Mouse (Mus musculus) neural tube, embryonic 15.5 days (tissue): ENCODE results near the gene Mrm2. TPM values are rescaled to one million over a fixed set of nuclear protein-coding genes. Genes with fewer than 3 reads are reported as not detected.
A peak's percentile ranks its signal among the peaks of the same experiment; 100 is the strongest.

Experiments used
- ATAC-seq: fragments of 200-750 bp; cut with Nextera tagmentation; 2 replicates; pipeline ENCODE4 v1.8.0; 2017; ENCODE audit warnings: mild to moderate bottlenecking, moderate TSS enrichment, moderate library complexity; ENCODE audit not compliant: low FRiP score
- H3K27ac ChIP-seq: fragments of 300-500 bp; sonication (generic); replicated peaks from 2 replicates; pipeline ENCODE4 v1.5.1; 2015; ENCODE audit warnings: mild to moderate bottlenecking, inconsistent platforms
- H3K27me3 ChIP-seq: fragments of 300-500 bp; sonication (generic); replicated peaks from 2 replicates; pipeline ENCODE4 v1.6.1; 2015; ENCODE audit warnings: inconsistent platforms
- H3K36me3 ChIP-seq: fragments of 300-500 bp; sonication (generic); 2 replicates; pipeline ENCODE4 v1.6.1; 2015; ENCODE audit warnings: inconsistent platforms
- H3K4me1 ChIP-seq: fragments of 300-500 bp; sonication (generic); 2 replicates; pipeline ENCODE4 v1.6.1; 2015; ENCODE audit warnings: inconsistent platforms
- H3K4me2 ChIP-seq: fragments of 300-500 bp; sonication (generic); 2 replicates; pipeline ENCODE4 v1.6.1; 2015; ENCODE audit warnings: inconsistent platforms, mild to moderate bottlenecking, moderate library complexity
- H3K4me3 ChIP-seq: fragments of 300-500 bp; sonication (generic); replicated peaks from 2 replicates; pipeline ENCODE4 v1.5.1; 2015; ENCODE audit warnings: mild to moderate bottlenecking, inconsistent platforms
- H3K9ac ChIP-seq: fragments of 300-500 bp; sonication (generic); replicated peaks from 2 replicates; pipeline ENCODE4 v1.6.1; 2015; ENCODE audit warnings: mild to moderate bottlenecking, inconsistent platforms
- H3K9me3 ChIP-seq: fragments of 300-500 bp; sonication (generic); replicated peaks from 2 replicates; pipeline ENCODE4 v1.6.1; 2016; ENCODE audit warnings: inconsistent platforms
- WGBS: fragments of 180-500 bp; shearing (Covaris S2); methylation state at CpG from one replicate; pipeline ENCODE4 v1.1.7; 2015; ENCODE audit warnings: mixed read lengths; 5-methylcytosine and 5-hydroxymethylcytosine counted together
- polyA plus RNA-seq: library from polyadenylated mRNA; unstranded; fragments of >200 nt; fragmentation: Nextera tagmentation; extraction: Ambion mirVana; gene quantifications from 2 replicates; pipeline ENCODE4 v1.2.1, GENCODE M21; 2015

Gene Mrm2
- polyA plus RNA-seq, 1 experiment from 2014 or later = 22.3 TPM

DNA sequence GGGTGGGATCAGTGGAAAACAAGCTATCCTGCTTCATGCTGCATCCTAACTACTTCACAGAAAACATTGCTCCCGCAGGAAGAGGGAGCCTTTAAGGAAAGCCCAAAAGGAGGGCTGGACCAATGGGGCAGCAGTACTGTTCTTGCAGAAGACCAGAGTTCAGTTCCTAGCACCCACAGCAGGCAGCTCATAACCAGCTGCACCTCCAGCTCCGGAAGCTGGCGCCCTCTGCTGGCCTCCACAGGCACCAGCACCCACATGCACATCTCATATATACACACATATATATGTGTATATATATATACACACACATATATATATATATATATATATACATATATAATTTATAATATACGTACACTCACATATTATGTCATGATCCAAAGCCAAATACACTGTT lies 7.1 kb upstream of the Mrm2 start:
- Histone ChIP-seq H3K4me1 (no peaks in the 10 kb centered on the region), H3K36me3 (peaks cover 44% of the 10 kb centered on the region), H3K27ac (no peak overlapping the region), H3K4me2 (no peak overlapping the region), H3K4me3 (no peak overlapping the region), H3K27me3 (no peaks in the 10 kb centered on the region), H3K9me3 (no peaks in the 10 kb centered on the region), H3K9ac (no peak overlapping the region)
- ATAC-seq = no peak
- WGBS = 98% methylated on average over 4 of the region's 4 CpGs

DNA sequence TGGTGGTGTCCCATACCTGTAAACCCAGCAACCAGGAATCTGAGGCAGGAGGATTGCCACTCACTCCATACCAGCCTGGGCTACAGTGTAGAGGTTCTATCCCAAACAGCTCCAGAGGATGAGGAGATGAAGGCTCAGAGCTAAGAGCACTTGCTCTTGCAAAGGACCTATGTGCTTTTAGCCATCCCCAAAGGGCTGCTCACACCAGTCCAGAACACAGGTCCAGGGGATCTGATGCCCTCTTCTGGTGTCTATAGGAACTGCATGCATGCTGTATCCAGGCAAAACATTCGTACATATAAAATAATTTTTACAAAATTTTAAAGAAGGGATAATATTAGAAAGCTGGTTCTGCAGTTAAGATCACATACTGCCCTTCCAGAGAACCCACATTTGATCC lies 5.0 kb upstream of the Mrm2 start:
- H3K27me3 ChIP-seq = no peaks in the 10 kb centered on the region
- peaks cover 5% of the 10 kb centered on the region for H3K4me1 ChIP-seq
- H3K4me3 ChIP-seq = no peak overlapping the region
- H3K36me3 ChIP-seq = peaks cover 37% of the 10 kb centered on the region
- ATAC-seq = no peak
- no peak overlapping the region for H3K9ac ChIP-seq
- H3K9me3 ChIP-seq = no peaks in the 10 kb centered on the region
- H3K4me2 ChIP-seq = no peak overlapping the region
- no peak overlapping the region for H3K27ac ChIP-seq
- 69% methylated on average over 1 of the region's 1 CpGs for WGBS

DNA sequence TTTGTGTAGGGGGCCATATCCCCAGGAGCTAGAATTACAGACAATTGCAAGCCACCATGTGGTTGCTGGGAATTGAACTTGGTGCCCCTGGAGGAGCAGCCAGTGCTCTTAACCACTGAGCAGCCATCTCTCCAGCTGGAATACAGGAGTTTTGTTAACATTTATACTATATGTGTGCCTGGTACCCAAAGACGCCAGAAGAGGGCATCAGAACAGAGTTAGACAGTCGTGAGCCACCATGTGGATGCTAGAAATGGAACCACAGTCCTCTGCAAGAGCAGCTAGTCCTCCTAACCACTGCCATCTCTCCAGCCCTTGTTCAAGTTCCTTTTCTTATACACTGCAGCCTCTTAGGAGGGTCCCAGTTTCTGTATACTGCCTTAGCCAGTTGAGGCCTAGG lies 1.9 kb upstream of the Mrm2 start:
- no peaks in the 10 kb centered on the region for H3K9me3 ChIP-seq
- H3K4me3 ChIP-seq = no peak overlapping the region
- peaks cover 15% of the 10 kb centered on the region for H3K36me3 ChIP-seq
- no peak overlapping the region for H3K9ac ChIP-seq
- 38% methylated on average over 2 of the region's 2 CpGs for WGBS
- no peaks in the 10 kb centered on the region for H3K27me3 ChIP-seq
- no peak for ATAC-seq
- H3K4me2 ChIP-seq = no peak overlapping the region
- no peak overlapping the region for H3K27ac ChIP-seq
- H3K4me1 ChIP-seq = peaks cover 21% of the 10 kb centered on the region

DNA sequence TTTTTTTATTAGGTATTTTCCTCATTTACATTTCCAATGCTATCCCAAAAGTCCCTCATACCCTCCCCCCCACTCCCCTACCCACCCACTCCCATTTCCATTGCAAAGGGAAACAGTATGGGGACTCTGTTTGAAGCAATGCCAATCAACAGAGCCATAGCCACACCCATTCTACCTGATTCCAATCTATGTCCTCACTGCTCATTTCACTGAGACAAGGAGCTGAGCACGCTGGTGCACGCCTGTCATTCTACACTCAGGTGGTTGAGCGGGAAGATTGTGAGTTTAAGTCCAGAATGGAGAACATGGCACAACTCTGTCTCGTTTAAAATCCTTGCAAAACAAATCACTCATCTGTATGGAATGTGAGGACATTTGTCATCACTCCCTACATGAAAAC lies 821 bp upstream of the Mrm2 start:
- H3K9ac ChIP-seq = no peak overlapping the region
- peaks cover 21% of the 10 kb centered on the region for H3K4me1 ChIP-seq
- H3K27ac ChIP-seq = no peak overlapping the region
- H3K9me3 ChIP-seq = no peaks in the 10 kb centered on the region
- peak overlapping the region; percentile 94 for H3K4me2 ChIP-seq
- H3K27me3 ChIP-seq = no peaks in the 10 kb centered on the region
- WGBS = 64% methylated on average over 4 of the region's 4 CpGs
- no peak for ATAC-seq
- peak overlapping the region; percentile 70; the same call in 1 of the 2 replicates for H3K4me3 ChIP-seq
- H3K36me3 ChIP-seq = peaks cover 15% of the 10 kb centered on the region

DNA sequence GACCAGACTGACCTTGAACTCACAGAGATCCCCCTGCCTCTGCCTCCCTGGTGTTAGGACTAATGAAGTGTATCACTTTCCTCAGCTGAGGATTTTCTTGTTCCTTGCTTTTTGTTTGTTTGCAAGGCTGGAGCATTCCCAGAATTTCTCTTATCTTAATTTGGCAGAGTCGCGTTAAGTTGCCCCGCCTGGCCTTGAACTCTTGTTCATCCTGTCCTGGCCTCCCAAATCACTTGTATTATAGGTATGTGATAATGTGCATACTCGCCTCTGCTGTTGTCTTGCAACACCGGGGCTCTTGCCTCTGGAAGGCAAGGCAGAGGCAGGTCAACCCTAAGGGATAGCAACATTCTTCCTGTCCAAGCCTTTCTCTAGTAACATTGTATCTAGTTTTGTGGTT lies 7.6 kb downstream of the Mrm2 start:
- H3K27ac ChIP-seq = no peak overlapping the region
- H3K4me3 ChIP-seq = no peak overlapping the region
- WGBS = 95% methylated on average over 5 of the region's 5 CpGs
- peaks cover 19% of the 10 kb centered on the region for H3K36me3 ChIP-seq
- no peak for ATAC-seq
- no peaks in the 10 kb centered on the region for H3K9me3 ChIP-seq
- no peak overlapping the region for H3K4me2 ChIP-seq
- no peak overlapping the region for H3K9ac ChIP-seq
- H3K4me1 ChIP-seq = peaks cover 24% of the 10 kb centered on the region
- no peaks in the 10 kb centered on the region for H3K27me3 ChIP-seq

DNA sequence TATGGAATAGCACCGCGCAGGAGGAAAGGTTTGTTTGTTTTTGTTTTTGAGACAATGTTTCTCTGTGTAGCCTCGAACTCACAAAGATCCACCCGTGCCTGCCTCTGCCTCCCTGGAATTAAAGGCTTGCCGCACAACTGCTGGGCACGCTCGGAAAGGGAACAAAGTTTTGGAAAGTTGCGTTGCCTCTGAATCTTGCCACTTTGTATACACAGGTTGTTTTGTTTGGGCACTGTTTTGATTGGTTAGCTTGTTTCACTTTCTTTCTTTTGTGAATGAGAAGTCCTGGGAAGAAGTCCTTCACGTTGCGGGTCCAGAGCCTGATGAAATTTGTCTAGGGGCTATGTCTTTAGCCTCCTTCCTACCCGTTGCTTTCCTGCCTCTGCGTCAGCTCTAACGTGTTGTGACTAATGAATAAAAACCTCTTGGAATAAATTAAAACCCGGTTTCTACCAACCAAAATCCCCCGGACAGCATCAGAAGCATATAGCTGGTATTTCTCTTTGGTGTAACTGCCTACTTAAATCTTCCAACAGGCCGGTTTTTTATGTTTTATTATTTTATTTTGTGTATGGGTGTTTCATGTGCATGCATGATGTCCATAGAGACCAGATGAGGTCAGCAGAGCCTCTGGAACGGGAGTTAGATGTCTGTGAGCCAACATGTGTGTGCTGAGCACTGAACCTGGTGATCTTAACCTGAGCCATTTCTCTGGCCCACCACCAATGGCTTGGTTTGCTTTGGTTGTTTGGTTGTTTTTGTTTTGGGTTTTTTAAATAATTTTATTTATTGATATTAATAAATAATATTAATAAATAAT lies 9.7 kb downstream of the Mrm2 start:
- H3K9ac ChIP-seq = peak overlapping the region; percentile 97
- H3K27me3 ChIP-seq = no peaks in the 10 kb centered on the region
- WGBS = 2% methylated on average over 17 of the region's 17 CpGs
- H3K4me2 ChIP-seq = peak overlapping the region; percentile 85
- no peaks in the 10 kb centered on the region for H3K9me3 ChIP-seq
- peaks cover 4% of the 10 kb centered on the region; the same call in 1 of the 2 replicates for H3K36me3 ChIP-seq
- peak; percentile 35; the same call in 1 of the 2 replicates for ATAC-seq
- H3K4me1 ChIP-seq = peaks cover 27% of the 10 kb centered on the region
- peak overlapping the region; percentile 81 for H3K4me3 ChIP-seq
- H3K27ac ChIP-seq = peak overlapping the region; percentile 72

DNA sequence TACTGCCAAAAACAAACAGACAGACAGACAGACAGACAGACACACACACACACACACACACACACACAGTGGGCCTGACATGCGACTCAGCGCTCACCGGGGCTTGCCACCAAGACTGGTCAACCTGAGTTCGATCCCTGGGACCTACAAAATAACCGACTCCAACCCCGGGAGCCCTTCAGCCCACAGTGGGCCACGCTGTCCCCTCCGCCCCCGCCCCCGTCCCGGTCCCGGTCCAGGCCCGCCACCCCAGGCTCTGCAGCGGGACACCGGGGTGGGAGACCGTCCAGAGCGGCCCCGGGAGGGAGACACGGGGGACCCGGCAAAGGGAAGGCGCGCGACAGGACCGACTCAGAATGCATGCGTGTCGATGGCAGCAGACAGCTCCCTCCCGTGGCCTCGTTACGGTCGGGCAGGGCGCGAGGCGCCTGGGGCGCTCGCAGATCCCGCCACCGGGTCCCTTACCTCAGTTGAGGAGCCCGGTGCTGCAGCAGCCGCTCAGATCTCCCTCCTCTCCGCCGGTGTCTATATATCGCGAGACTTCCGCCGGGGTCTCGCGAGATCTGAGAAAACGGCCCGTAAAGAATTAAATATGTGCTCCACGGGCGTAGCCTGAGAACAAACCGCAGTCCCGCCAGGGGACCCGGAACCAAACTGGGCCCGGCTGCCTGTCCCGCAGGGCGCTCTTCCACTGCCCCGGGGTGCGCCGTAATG lies 10.5 kb downstream of the Mrm2 start, which contains the start of the genes Mad1l1 and Nudt1:
Gene Mad1l1 (minus strand): TSS at position 511 of the 714 bp plus-strand sequence.
Gene Nudt1 (plus strand): TSS at position 615 of the 714 bp plus-strand sequence.
- H3K27me3 ChIP-seq = no peaks in the 10 kb centered on the region
- H3K4me2 ChIP-seq = peak within 1 kb of the TSS; percentile 85
- H3K9ac ChIP-seq = peak within 1 kb of the TSS; percentile 97
- under 1% methylated on average over 60 of the region's 60 CpGs for WGBS
- H3K27ac ChIP-seq = peak within 1 kb of the TSS; percentile 72
- peak within 1 kb of the TSS; percentile 81 for H3K4me3 ChIP-seq
- H3K4me1 ChIP-seq = peaks cover 27% of the 10 kb centered on the region
- ATAC-seq = peak; percentile 92
- H3K36me3 ChIP-seq = peaks cover 4% of the 10 kb centered on the region; the same call in 1 of the 2 replicates
- H3K9me3 ChIP-seq = no peaks in the 10 kb centered on the region

DNA sequence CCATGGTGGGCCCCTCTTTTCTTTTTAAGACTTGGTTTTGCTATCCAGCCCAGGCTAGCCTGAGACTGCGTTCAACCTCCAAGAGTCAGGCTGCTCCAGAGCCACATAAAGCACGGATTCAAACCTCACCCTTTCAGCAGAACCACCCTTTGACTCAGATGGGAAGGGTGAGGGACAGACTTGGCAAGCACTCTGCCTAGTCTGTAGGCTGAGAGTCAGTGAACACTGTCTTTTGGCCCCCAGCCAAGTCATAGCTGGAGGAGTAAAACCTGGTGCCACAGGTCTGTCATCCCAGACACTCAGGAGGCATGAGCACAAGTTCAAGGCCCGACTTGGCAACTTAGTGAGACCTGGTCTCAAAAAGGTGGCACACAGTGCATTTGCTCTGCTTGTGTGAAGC lies 15.0 kb downstream of the Mrm2 start:
- no peak overlapping the region for H3K4me2 ChIP-seq
- H3K36me3 ChIP-seq = peaks cover 24% of the 10 kb centered on the region
- WGBS = 86% methylated on average over 3 of the region's 3 CpGs
- no peak overlapping the region for H3K4me3 ChIP-seq
- no peak for ATAC-seq
- no peaks in the 10 kb centered on the region for H3K27me3 ChIP-seq
- peaks cover 21% of the 10 kb centered on the region for H3K4me1 ChIP-seq
- no peak overlapping the region for H3K9ac ChIP-seq
- H3K27ac ChIP-seq = no peak overlapping the region
- no peaks in the 10 kb centered on the region for H3K9me3 ChIP-seq

DNA sequence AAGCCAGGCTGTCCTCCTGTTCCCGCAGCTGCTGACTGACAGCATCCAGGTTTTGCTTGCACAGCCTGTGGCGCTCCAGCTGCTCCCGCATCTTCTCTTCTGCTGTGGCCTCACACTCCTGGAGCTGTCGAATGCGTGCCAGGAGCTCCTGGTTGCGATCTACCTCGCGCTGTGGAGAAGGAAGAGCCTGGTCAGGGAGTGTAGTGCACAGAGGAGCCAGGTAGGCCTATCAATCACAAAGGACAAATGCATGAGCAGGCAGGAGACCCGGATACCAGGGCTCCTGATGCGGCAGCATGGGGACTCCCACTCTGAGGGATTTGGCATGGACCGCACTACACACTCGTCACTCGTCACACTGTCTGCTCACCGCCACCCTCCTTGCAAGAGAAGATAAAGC lies 24.1 kb downstream of the Mrm2 start:
- Histone ChIP-seq H3K9ac (no peak overlapping the region), H3K4me1 (no peaks in the 10 kb centered on the region), H3K27ac (no peak overlapping the region), H3K27me3 (no peaks in the 10 kb centered on the region), H3K4me2 (no peak overlapping the region), H3K36me3 (peaks cover 57% of the 10 kb centered on the region), H3K9me3 (no peaks in the 10 kb centered on the region), H3K4me3 (no peak overlapping the region)
- WGBS = 88% methylated on average over 14 of the region's 14 CpGs
- no peak for ATAC-seq

DNA sequence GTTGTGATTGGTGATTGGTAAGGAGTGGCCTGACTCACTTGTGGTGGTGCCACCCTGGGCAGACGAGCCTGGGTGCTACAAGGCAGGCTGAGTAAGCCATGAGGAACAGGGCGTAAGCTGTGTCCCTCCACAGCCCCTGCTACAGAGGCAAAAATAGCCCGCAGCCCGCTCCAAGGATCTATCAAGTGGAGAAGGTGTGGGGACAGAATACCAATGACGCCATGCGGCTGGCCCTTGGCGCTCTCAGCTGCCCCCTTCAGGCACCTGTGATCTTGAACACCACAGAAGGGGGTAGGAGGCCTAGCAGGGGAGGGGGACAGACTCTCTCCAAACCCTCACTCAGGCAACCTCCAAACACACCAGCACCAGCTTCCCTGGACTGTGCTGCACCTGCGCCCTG lies 25.7 kb downstream of the Mrm2 start:
- no peak overlapping the region for H3K27ac ChIP-seq
- no peaks in the 10 kb centered on the region for H3K27me3 ChIP-seq
- WGBS = 80% methylated on average over 8 of the region's 8 CpGs
- no peak overlapping the region for H3K4me2 ChIP-seq
- H3K4me3 ChIP-seq = no peak overlapping the region
- H3K9me3 ChIP-seq = no peaks in the 10 kb centered on the region
- H3K4me1 ChIP-seq = no peaks in the 10 kb centered on the region
- ATAC-seq = no peak
- peaks cover 64% of the 10 kb centered on the region for H3K36me3 ChIP-seq
- H3K9ac ChIP-seq = no peak overlapping the region

DNA sequence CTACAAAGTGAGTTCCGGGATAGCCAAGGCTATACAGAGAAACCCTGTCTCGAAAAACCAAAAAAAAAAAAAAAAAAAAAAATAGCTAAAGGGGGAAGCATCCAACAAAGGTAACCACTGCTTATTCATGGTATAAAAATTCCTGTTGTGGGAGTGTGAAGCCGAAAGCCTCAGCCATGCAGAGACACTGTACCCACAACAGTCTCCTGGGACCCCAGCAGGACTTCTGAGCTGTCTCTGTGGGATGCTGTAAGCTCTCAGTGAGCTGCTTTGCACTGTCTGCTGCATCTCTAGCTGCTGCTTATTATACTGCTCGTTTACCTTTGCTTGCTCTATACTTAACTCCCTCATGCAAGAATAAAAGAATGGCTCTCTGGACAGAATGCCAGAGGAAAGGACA lies 33.4 kb downstream of the Mrm2 start:
- H3K4me1 ChIP-seq = no peaks in the 10 kb centered on the region
- peaks cover 66% of the 10 kb centered on the region for H3K36me3 ChIP-seq
- no peak overlapping the region for H3K27ac ChIP-seq
- no peaks in the 10 kb centered on the region for H3K9me3 ChIP-seq
- no peak overlapping the region for H3K9ac ChIP-seq
- WGBS = 88% methylated on average over 3 of the region's 4 CpGs
- ATAC-seq = no peak
- no peak overlapping the region for H3K4me3 ChIP-seq
- no peak overlapping the region for H3K4me2 ChIP-seq
- H3K27me3 ChIP-seq = no peaks in the 10 kb centered on the region

DNA sequence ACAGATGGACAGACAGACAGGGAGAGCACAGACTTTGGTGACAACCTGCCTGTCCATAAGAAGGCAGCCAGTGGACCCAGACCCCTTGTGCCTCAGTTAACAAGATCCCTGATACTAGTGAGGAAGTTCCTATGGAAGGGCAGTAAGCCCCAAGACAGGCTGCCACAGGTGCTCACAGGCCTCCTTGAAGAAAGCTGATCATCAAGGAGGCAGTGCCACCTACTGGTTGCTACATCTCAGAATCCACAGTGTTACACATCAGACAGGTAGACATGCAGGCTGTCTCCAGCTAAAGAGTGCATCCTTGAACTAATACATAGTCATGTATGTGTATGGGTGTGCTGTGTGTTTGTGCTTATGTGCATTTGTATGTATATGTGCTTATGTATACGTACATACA lies 39.5 kb downstream of the Mrm2 start:
- H3K4me1 ChIP-seq = no peaks in the 10 kb centered on the region; the same call in 1 of the 2 replicates
- H3K27me3 ChIP-seq = no peaks in the 10 kb centered on the region
- WGBS = 86% methylated on average over 1 of the region's 1 CpGs
- H3K27ac ChIP-seq = no peak overlapping the region
- no peak overlapping the region for H3K4me2 ChIP-seq
- peaks cover 35% of the 10 kb centered on the region for H3K36me3 ChIP-seq
- no peaks in the 10 kb centered on the region for H3K9me3 ChIP-seq
- no peak overlapping the region for H3K9ac ChIP-seq
- no peak overlapping the region for H3K4me3 ChIP-seq
- ATAC-seq = peak; percentile 65; the same call in 1 of the 2 replicates
